Mouse (Mus musculus) ES-E14 (cell line): ENCODE results near the gene Epas1.

Experiments used
- HCFC1 ChIP-seq: IDR thresholded peaks from 2 replicates; pipeline ENCODE4 v1.6.1; 2012; ENCODE audit warnings: low read length, inconsistent platforms, borderline replicate concordance; ENCODE audit not compliant: insufficient read depth
- ZC3H11A ChIP-seq: IDR thresholded peaks from 2 replicates; pipeline ENCODE4 v1.6.1; 2012; ENCODE audit warnings: low read depth, mild to moderate bottlenecking, inconsistent platforms, low read length, borderline replicate concordance

GRCm38 (mm10) chr17:86757621-86758020 is 4.1 kb downstream of the Epas1 start:
- TF ChIP-seq HCFC1 (no peak), ZC3H11A (no peak)
